In genomic region chr13:75686995-75687394, GRCm38 (mm10) we compare ENCODE assay signal across 11 mouse cellular contexts.
"Had no signal": no experiment of that assay in that cellular context is flagged by ENCODE, and none has a peak within 500 bp of the region (broad histone marks: within the 10 kb centered on the region; RNA-seq: fewer than 3 reads in every experiment).

No protein-coding gene starts in this region.

- H3K27me3 ChIP-seq: limb, embryonic 12.5 days; lung, embryonic 15.5 days; neural tube, embryonic 12.5 days had no signal

- H3K9me3 ChIP-seq: limb, embryonic 12.5 days; lung, embryonic 15.5 days; neural tube, embryonic 12.5 days had no signal

- H3K4me1 ChIP-seq: limb, embryonic 12.5 days; lung, embryonic 15.5 days; neural tube, embryonic 12.5 days had no signal

- H3K9ac ChIP-seq: limb, embryonic 12.5 days; lung, embryonic 15.5 days; neural tube, embryonic 12.5 days had no signal

- H3K4me2 ChIP-seq: limb, embryonic 12.5 days; lung, embryonic 15.5 days; neural tube, embryonic 12.5 days had no signal

- DNase-seq: kidney, adult 18-20 months; kidney, postnatal 10 days; kidney, postnatal 4 days; lung, postnatal 14 days; midbrain, embryonic 14.5 days; thymus, postnatal 4 days had no signal

- H3K36me3 ChIP-seq: limb, embryonic 12.5 days; lung, embryonic 15.5 days; neural tube, embryonic 12.5 days had no signal

- H3K27ac ChIP-seq: layer of hippocampus, adult 2 months; limb, embryonic 12.5 days; lung, embryonic 15.5 days; macrophage; neural tube, embryonic 12.5 days had no signal

- H3K4me3 ChIP-seq: layer of hippocampus, adult 2 months; limb, embryonic 12.5 days; lung, embryonic 15.5 days; neural tube, embryonic 12.5 days had no signal
